Mouse (Mus musculus) heart, embryonic 16.5 days (tissue): ENCODE data around the gene Srsf10. TPM values are rescaled to one million over a fixed set of nuclear protein-coding genes. Genes with fewer than 3 reads are reported as not detected.

Source experiments
- ATAC-seq: fragments of 200-750 bp; cut with Nextera tagmentation; replicated peaks from 2 replicates; pipeline ENCODE4 v1.8.0; 2017; ENCODE audit warnings: moderate number of reproducible peaks; ENCODE audit not compliant: insufficient read depth, low FRiP score; ENCODE audit errors: extremely low read depth
- H3K27ac ChIP-seq: fragments of 300-500 bp; sonication (generic); 2 replicates; pipeline ENCODE4 v1.5.1; 2014; ENCODE audit warnings: mild to moderate bottlenecking, low read length, control low read depth, moderate library complexity
- H3K27me3 ChIP-seq: fragments of 300-500 bp; sonication (generic); 2 replicates; pipeline ENCODE4 v1.6.1; 2014; ENCODE audit warnings: low read length, mixed read lengths; ENCODE audit not compliant: control insufficient read depth, insufficient read depth
- H3K36me3 ChIP-seq: fragments of 300-500 bp; sonication (generic); 2 replicates; pipeline ENCODE4 v1.6.1; 2014; ENCODE audit not compliant: control insufficient read depth, insufficient read depth
- H3K4me1 ChIP-seq: fragments of 300-500 bp; sonication (generic); 2 replicates; pipeline ENCODE4 v1.6.1; 2014; ENCODE audit warnings: low read length, mixed read lengths; ENCODE audit not compliant: control insufficient read depth, insufficient read depth
- H3K4me2 ChIP-seq: fragments of 300-500 bp; sonication (generic); 2 replicates; pipeline ENCODE4 v1.6.1; 2014; ENCODE audit warnings: low read depth, mild to moderate bottlenecking, control low read depth, low read length
- H3K4me3 ChIP-seq: fragments of 300-500 bp; sonication (generic); 2 replicates; pipeline ENCODE4 v1.5.1; 2014; ENCODE audit warnings: mild to moderate bottlenecking, control low read depth, low read length
- H3K9ac ChIP-seq: fragments of 300-500 bp; sonication (generic); 2 replicates; pipeline ENCODE4 v1.6.1; 2014; ENCODE audit warnings: low read length, control low read depth
- H3K9me3 ChIP-seq: fragments of 300-500 bp; sonication (generic); replicated peaks from 2 replicates; pipeline ENCODE4 v1.6.1; 2016; ENCODE audit warnings: low read length; ENCODE audit not compliant: control insufficient read depth
- WGBS: fragments of 180-500 bp; shearing (Covaris S2); extraction: QIAGEN DNeasy Blood & Tissue Kit; methylation state at CpG from one replicate; pipeline ENCODE4 v1.1.7; 2014; 5-methylcytosine and 5-hydroxymethylcytosine counted together
- polyA plus RNA-seq: library from polyadenylated mRNA; unstranded; fragments of >200 nt; fragmentation: Nextera tagmentation; extraction: Ambion mirVana; gene quantifications from 2 replicates; pipeline ENCODE4 v1.2.1, GENCODE M21; 2015

Srsf10 gene
- polyA plus RNA-seq, 1 experiment from 2014 or later: 147 TPM

GRCm38 (mm10) chr4:135850411-135851095 is 5.0 kb upstream of the Srsf10 start:
- no peak; the same call in 1 of the 2 replicates for ATAC-seq
- no peaks in the 10 kb centered on the region for H3K36me3 ChIP-seq
- 0 out of 2 replicates have a peak overlapping the region, but pooled peaks have one; percentile 10 for H3K9ac ChIP-seq
- no peaks in the 10 kb centered on the region for H3K9me3 ChIP-seq
- H3K4me2 ChIP-seq: no peak overlapping the region; the same call in 1 of the 2 replicates
- H3K4me1 ChIP-seq: peaks cover 21% of the 10 kb centered on the region
- H3K27me3 ChIP-seq: no peaks in the 10 kb centered on the region
- no peak overlapping the region for H3K4me3 ChIP-seq
- 35% methylated on average over 13 of the region's 13 CpGs for WGBS
- no peak overlapping the region for H3K27ac ChIP-seq

GRCm38 (mm10) chr4:135851942-135852341 is 3.6 kb upstream of the Srsf10 start:
- Histone ChIP-seq H3K27ac (no peak overlapping the region), H3K4me1 (peaks cover 21% of the 10 kb centered on the region), H3K4me2 (no peak overlapping the region), H3K9me3 (no peaks in the 10 kb centered on the region), H3K36me3 (no peaks in the 10 kb centered on the region), H3K27me3 (no peaks in the 10 kb centered on the region), H3K4me3 (no peak overlapping the region), H3K9ac (no peak overlapping the region)
- ATAC-seq: no peak
- 83% methylated on average over 9 of the region's 9 CpGs for WGBS

GRCm38 (mm10) chr4:135853987-135854546 is 1.5 kb upstream of the Srsf10 start:
- H3K36me3 ChIP-seq: no peaks in the 10 kb centered on the region
- no peak overlapping the region for H3K27ac ChIP-seq
- H3K4me1 ChIP-seq: peaks cover 26% of the 10 kb centered on the region
- no peaks in the 10 kb centered on the region for H3K27me3 ChIP-seq
- no peak overlapping the region for H3K4me3 ChIP-seq
- H3K9ac ChIP-seq: no peak overlapping the region
- WGBS: 90% methylated on average over 14 of the region's 14 CpGs
- H3K4me2 ChIP-seq: no peak overlapping the region
- no peaks in the 10 kb centered on the region for H3K9me3 ChIP-seq
- ATAC-seq: no peak

GRCm38 (mm10) chr4:135854630-135855029 is 917 bp upstream of the Srsf10 start:
- Histone ChIP-seq H3K4me3 (peak overlapping the region; percentile 93; the same call in 1 of the 2 replicates), H3K4me2 (peak overlapping the region; percentile 65), H3K27me3 (no peaks in the 10 kb centered on the region), H3K9me3 (no peaks in the 10 kb centered on the region), H3K9ac (peak overlapping the region; percentile 85), H3K36me3 (0 out of 2 replicates have a peak, but pooled peaks cover 3% of the 10 kb centered on the region), H3K27ac (peak overlapping the region; percentile 96), H3K4me1 (peaks cover 31% of the 10 kb centered on the region)
- ATAC-seq: no peak
- WGBS: 68% methylated on average over 11 of the region's 11 CpGs

- Histone ChIP-seq H3K27me3 (no peaks in the 10 kb centered on the region), H3K4me2 (peak overlapping the region; percentile 65), H3K36me3 (0 out of 2 replicates have a peak, but pooled peaks cover 3% of the 10 kb centered on the region), H3K27ac (peak overlapping the region; percentile 96), H3K4me3 (peak overlapping the region; percentile 93), H3K4me1 (peaks cover 35% of the 10 kb centered on the region), H3K9me3 (no peaks in the 10 kb centered on the region), H3K9ac (peak overlapping the region; percentile 85)
- WGBS: 5% methylated on average over 6 of the region's 6 CpGs
- no peak for ATAC-seq
Observed at GRCm38 (mm10) chr4:135855080-135855479, 467 bp upstream of the Srsf10 start.

GRCm38 (mm10) chr4:135856223-135857091 is 910 bp downstream of the Srsf10 start:
- peak overlapping the region; percentile 93 for H3K4me3 ChIP-seq
- H3K4me1 ChIP-seq: peaks cover 37% of the 10 kb centered on the region
- H3K4me2 ChIP-seq: peak overlapping the region; percentile 80
- WGBS: under 1% methylated on average over 87 of the region's 91 CpGs
- H3K9ac ChIP-seq: peak overlapping the region; percentile 97
- H3K9me3 ChIP-seq: no peaks in the 10 kb centered on the region
- H3K27me3 ChIP-seq: no peaks in the 10 kb centered on the region
- 0 out of 2 replicates have a peak, but pooled peaks cover 3% of the 10 kb centered on the region for H3K36me3 ChIP-seq
- ATAC-seq: peak; percentile 72
- H3K27ac ChIP-seq: peak overlapping the region; percentile 98

GRCm38 (mm10) chr4:135857597-135858186 is 2.1 kb downstream of the Srsf10 start:
- H3K27me3 ChIP-seq: no peaks in the 10 kb centered on the region
- H3K9ac ChIP-seq: peak overlapping the region; percentile 97
- no peaks in the 10 kb centered on the region for H3K9me3 ChIP-seq
- peaks cover 10% of the 10 kb centered on the region for H3K36me3 ChIP-seq
- peak overlapping the region; percentile 80 for H3K4me2 ChIP-seq
- H3K4me1 ChIP-seq: peaks cover 37% of the 10 kb centered on the region
- ATAC-seq: no peak
- H3K27ac ChIP-seq: no peak overlapping the region
- WGBS: 7% methylated on average over 6 of the region's 7 CpGs
- peak overlapping the region; percentile 93 for H3K4me3 ChIP-seq

- Histone ChIP-seq H3K36me3 (peaks cover 17% of the 10 kb centered on the region), H3K9ac (no peak overlapping the region), H3K4me3 (no peak overlapping the region), H3K27me3 (no peaks in the 10 kb centered on the region), H3K4me2 (no peak overlapping the region), H3K9me3 (no peaks in the 10 kb centered on the region), H3K27ac (peak overlapping the region; percentile 63), H3K4me1 (peaks cover 17% of the 10 kb centered on the region)
- WGBS: 56% methylated on average over 2 of the region's 2 CpGs
- ATAC-seq: no peak
Observed at GRCm38 (mm10) chr4:135868996-135869395, 13.4 kb downstream of the Srsf10 start.
